Mouse (Mus musculus): ENCODE measurements around the gene Hpd. TPM values are rescaled to one million over a fixed set of nuclear protein-coding genes. Genes with fewer than 3 reads are reported as not detected.
"Not testable (repeated sequence)": the region's sequence is repeated elsewhere in the genome, so short reads cannot be mapped to it uniquely, and the experiment has no call there.

Gene Hpd
- 1.3 and 1.9 TPM in 2 replicates for polyA plus RNA-seq (2014; fragmentation: Nextera tagmentation; extraction: Ambion mirVana)

DNA sequence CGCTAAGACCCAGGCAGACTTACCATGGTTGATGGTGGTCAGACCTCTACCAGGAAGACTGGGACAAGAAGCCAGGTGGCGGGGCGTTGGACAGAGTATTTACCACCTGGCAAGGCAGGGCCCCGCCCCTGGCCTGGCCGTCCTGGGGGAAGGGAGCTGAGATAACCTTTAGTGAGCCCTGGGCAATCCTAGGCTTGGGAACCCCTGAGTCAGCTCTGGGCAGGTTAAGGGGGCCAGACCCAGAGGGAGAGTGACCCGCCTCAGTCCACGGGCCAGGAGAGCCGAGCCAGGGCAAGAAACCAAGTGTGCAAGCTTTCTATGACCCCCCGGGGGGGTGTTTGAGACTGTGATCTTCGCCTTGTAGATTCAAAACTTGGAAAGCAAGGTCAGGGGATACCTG is at the start of gene Hpd:
Gene Hpd, minus strand, starts transcription at position 77 of the 400 bp plus-strand sequence.
- Histone ChIP-seq H3K4me2 (ENCODE audit: low read length) (no peak within 1 kb of the TSS), H3K9ac (ENCODE audit: low read length) (no peak within 1 kb of the TSS), H3K36me3 (ENCODE audit: control insufficient read depth, insufficient read depth, low read length) (no peaks in the 10 kb centered on the region), H3K9me3 (ENCODE audit: control insufficient read depth, low read length) (no peaks in the 10 kb centered on the region), H3K4me3 (ENCODE audit: low read depth, low read length) (no peak within 1 kb of the TSS), H3K27ac (ENCODE audit: low read depth) (no peak within 1 kb of the TSS), H3K4me1 (replicated peaks; ENCODE audit: control insufficient read depth, insufficient read depth, low read length) (no peaks in the 10 kb centered on the region), H3K27me3 (replicated peaks; ENCODE audit: control insufficient read depth, insufficient read depth, low read length) (no peaks in the 10 kb centered on the region)
- DNase-seq (ENCODE audit: low spot score) (no peak), ATAC-seq (replicated peaks; ENCODE audit: low FRiP score, low TSS enrichment, low read depth) (no peak)
- 70% methylated on average over 10 of the region's 10 CpGs for WGBS

DNA sequence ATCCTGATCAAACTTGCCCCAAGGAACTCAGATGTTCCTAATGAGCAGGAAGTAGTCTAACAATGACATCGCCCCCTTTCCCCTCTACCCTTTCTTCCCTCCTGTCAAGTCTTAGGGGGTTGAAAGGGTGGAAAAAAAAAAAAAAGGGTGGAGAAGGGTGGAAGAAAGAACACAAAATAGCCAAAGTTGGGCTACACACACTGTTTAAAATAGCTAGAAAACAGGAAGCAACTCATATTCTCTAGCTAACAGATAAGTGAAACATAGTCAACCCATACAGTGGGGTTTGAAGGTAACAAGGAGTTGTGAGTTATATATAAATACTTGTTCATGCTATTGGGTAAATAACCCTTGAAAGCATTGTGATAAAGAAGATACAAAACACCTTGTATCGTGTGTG is 49.7 kb upstream of the Hpd start:
- Histone ChIP-seq H3K9me3 (ENCODE audit: control insufficient read depth, low read length) (no peaks in the 10 kb centered on the region), H3K27me3 (replicated peaks; ENCODE audit: control insufficient read depth, insufficient read depth, low read length) (no peaks in the 10 kb centered on the region), H3K4me1 (replicated peaks; ENCODE audit: control insufficient read depth, insufficient read depth, low read length) (peaks cover 11% of the 10 kb centered on the region), H3K9ac (ENCODE audit: low read length) (no peak overlapping the region), H3K4me2 (ENCODE audit: low read length) (no peak overlapping the region), H3K4me3 (ENCODE audit: low read depth, low read length) (no peak overlapping the region), H3K27ac (ENCODE audit: low read depth) (no peak overlapping the region), H3K36me3 (ENCODE audit: control insufficient read depth, insufficient read depth, low read length) (peaks cover 10% of the 10 kb centered on the region; the same call in 1 of the 2 replicates)
- ATAC-seq (replicated peaks; ENCODE audit: low FRiP score, low TSS enrichment, low read depth) (no peak), DNase-seq (ENCODE audit: low spot score) (no peak)
- WGBS = 87% methylated on average over 2 of the region's 2 CpGs

DNA sequence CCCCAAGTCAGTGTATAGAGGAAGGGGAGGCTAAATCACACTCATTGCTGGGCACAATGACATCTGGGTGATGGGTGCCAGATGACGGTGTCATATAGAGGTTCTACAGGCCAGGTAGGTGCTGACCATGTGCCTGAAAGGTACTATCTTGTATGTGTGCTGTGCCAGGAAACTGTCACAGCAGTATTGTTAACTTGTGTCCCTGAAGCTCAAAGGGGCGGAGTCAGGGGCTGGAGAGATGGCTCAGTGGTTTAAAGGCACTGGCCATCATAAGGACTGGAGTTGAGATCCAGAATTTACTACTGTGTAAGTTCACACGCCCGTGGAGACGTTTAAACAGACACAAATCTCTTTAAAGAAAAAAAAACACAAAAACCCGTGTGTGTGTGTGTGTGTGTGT is 46.8 kb upstream of the Hpd start:
- H3K9me3 ChIP-seq (ENCODE audit: control insufficient read depth, low read length) = no peaks in the 10 kb centered on the region
- ATAC-seq (replicated peaks; ENCODE audit: low FRiP score, low TSS enrichment, low read depth) = no peak
- DNase-seq (ENCODE audit: low spot score) = no peak
- H3K4me3 ChIP-seq (ENCODE audit: low read depth, low read length) = no peak overlapping the region
- peaks cover 11% of the 10 kb centered on the region for H3K4me1 ChIP-seq (replicated peaks; ENCODE audit: control insufficient read depth, insufficient read depth, low read length)
- no peaks in the 10 kb centered on the region for H3K27me3 ChIP-seq (replicated peaks; ENCODE audit: control insufficient read depth, insufficient read depth, low read length)
- 80% methylated on average over 6 of the region's 6 CpGs for WGBS
- H3K9ac ChIP-seq (ENCODE audit: low read length) = no peak overlapping the region
- H3K27ac ChIP-seq (ENCODE audit: low read depth) = no peak overlapping the region
- no peak overlapping the region for H3K4me2 ChIP-seq (ENCODE audit: low read length)
- H3K36me3 ChIP-seq (ENCODE audit: control insufficient read depth, insufficient read depth, low read length) = 0 out of 2 replicates have a peak, but pooled peaks cover 6% of the 10 kb centered on the region

DNA sequence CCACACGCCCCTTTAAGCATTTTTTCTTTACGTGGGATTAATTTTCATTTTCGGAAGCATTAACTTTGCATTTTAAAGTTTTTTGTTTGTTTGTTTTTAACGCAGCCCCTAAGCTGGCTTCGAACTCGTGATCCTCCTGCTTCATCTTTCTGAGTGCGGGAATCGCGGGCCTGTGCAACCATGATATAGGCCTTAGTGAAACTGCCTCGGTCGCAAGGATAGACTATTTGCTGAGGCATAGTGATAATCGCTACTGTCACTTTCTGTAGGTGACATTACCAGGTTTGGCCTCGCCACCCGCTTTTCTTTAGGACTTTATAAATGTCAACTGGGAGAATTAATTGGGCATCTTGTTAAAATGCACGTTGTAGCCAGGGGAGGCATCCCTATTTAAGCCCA is 46.0 kb upstream of the Hpd start:
- Histone ChIP-seq H3K36me3 (ENCODE audit: control insufficient read depth, insufficient read depth, low read length) (0 out of 2 replicates have a peak, but pooled peaks cover 6% of the 10 kb centered on the region), H3K9ac (ENCODE audit: low read length) (peak overlapping the region; percentile 89), H3K4me2 (ENCODE audit: low read length) (peak overlapping the region; percentile 77), H3K4me3 (ENCODE audit: low read depth, low read length) (peak overlapping the region; percentile 87), H3K27me3 (replicated peaks; ENCODE audit: control insufficient read depth, insufficient read depth, low read length) (no peaks in the 10 kb centered on the region), H3K9me3 (ENCODE audit: control insufficient read depth, low read length) (no peaks in the 10 kb centered on the region), H3K27ac (ENCODE audit: low read depth) (no peak overlapping the region), H3K4me1 (replicated peaks; ENCODE audit: control insufficient read depth, insufficient read depth, low read length) (peaks cover 11% of the 10 kb centered on the region)
- peak; percentile 55 for DNase-seq (ENCODE audit: low spot score)
- 8% methylated on average over 15 of the region's 15 CpGs for WGBS
- ATAC-seq (replicated peaks; ENCODE audit: low FRiP score, low TSS enrichment, low read depth) = no peak

DNA sequence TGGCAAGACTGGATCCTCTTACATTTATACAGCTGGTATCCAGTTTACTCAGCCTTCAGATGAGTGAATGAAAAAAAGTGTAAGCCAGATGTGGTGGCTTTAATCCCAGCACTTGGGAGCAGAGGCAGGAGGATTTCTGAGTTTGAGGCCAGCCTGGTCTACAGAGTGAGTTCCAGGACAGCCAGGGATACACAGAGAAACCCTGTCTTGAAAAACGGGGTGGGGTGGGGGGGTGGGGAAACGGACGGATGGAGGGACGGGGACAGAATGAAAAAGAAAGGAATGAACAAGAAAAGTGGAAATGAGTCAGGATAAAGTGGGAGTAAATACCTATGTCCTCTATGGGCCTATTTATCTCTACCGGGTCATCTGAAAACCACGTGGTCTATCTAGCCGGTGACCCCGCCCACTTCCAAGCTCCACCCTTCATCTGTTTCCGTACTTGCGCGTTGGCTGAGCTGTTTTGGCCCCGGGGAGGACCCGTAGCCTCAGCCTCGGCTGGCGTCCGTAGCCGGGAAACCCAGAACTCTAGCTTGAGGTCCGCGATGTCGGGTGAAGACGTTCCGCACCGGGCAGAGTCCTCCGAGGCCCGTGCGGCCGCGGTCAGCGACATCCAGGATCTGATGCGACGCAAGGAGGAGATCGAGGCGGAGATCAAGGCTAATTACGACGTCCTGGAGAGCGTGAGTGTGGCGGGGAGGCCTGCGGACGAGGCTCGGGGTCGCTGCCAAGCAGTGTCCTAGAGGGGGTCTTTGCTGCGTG is 45.4 kb upstream of the Hpd start:
- Histone ChIP-seq H3K36me3 (ENCODE audit: control insufficient read depth, insufficient read depth, low read length) (0 out of 2 replicates have a peak, but pooled peaks cover 3% of the 10 kb centered on the region), H3K4me3 (ENCODE audit: low read depth, low read length) (peak overlapping the region; percentile 87), H3K9ac (ENCODE audit: low read length) (peak overlapping the region; percentile 89), H3K4me1 (replicated peaks; ENCODE audit: control insufficient read depth, insufficient read depth, low read length) (peaks cover 11% of the 10 kb centered on the region), H3K27ac (ENCODE audit: low read depth) (0 out of 2 replicates have a peak overlapping the region, but pooled peaks have one; percentile 27), H3K4me2 (ENCODE audit: low read length) (peak overlapping the region; percentile 77), H3K27me3 (replicated peaks; ENCODE audit: control insufficient read depth, insufficient read depth, low read length) (no peaks in the 10 kb centered on the region), H3K9me3 (ENCODE audit: control insufficient read depth, low read length) (no peaks in the 10 kb centered on the region)
- WGBS = 2% methylated on average over 42 of the region's 42 CpGs
- peak; percentile 88 for ATAC-seq (replicated peaks; ENCODE audit: low FRiP score, low TSS enrichment, low read depth)
- DNase-seq (ENCODE audit: low spot score) = peak; percentile 96

DNA sequence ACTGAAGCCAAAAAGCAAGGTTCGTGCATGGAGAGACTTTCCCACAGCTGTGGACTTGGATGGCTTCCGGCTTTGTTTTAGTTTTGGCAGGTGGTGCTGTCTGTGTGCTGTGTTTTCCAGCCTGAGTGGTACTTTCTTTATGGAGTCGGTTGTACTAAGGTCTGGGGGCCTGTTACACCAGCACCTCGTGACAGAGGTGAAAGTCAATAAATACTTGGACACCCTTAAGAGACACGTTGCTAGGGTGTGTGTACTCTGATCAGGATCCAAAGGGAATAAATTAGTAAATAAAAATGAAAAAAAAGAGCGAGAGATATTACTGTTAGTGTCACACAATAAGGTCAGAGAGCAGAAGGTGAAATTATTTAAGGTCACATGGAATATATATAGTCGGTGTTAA is 44.3 kb upstream of the Hpd start:
- 86% methylated on average over 7 of the region's 7 CpGs for whole genome bisulfite sequencing
- H3K9ac ChIP-seq (ENCODE audit: low read length) = no peak overlapping the region
- peaks cover 11% of the 10 kb centered on the region for H3K4me1 ChIP-seq (replicated peaks; ENCODE audit: control insufficient read depth, insufficient read depth, low read length)
- no peak overlapping the region for H3K4me2 ChIP-seq (ENCODE audit: low read length)
- no peak for ATAC-seq (replicated peaks; ENCODE audit: low FRiP score, low TSS enrichment, low read depth)
- H3K27me3 ChIP-seq (replicated peaks; ENCODE audit: control insufficient read depth, insufficient read depth, low read length) = no peaks in the 10 kb centered on the region
- no peak overlapping the region for H3K4me3 ChIP-seq (ENCODE audit: low read depth, low read length)
- H3K9me3 ChIP-seq (ENCODE audit: control insufficient read depth, low read length) = no peaks in the 10 kb centered on the region
- DNase-seq (ENCODE audit: low spot score) = no peak
- no peaks in the 10 kb centered on the region for H3K36me3 ChIP-seq (ENCODE audit: control insufficient read depth, insufficient read depth, low read length)
- no peak overlapping the region for H3K27ac ChIP-seq (ENCODE audit: low read depth)

DNA sequence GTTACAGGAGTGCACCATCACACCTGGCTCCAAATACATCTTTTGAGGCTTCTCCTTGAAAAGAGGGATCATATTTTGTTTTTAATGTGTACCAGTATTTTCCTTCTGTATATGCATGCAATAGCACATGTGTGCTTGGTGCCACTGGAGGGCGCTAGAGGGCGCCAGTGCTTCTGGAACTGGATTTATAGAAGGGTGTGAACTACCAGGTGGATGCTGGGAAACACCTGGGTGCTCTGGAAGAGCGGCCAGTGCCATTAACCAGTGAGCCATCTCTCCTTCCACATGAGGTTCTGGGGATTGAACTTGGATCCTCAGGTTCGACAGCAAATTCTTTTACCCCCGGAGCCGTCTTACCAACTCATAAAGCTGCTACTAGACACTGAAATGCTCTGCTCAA is 41.3 kb upstream of the Hpd start:
- H3K36me3 ChIP-seq (ENCODE audit: control insufficient read depth, insufficient read depth, low read length); H3K9ac ChIP-seq (ENCODE audit: low read length); H3K4me3 ChIP-seq (ENCODE audit: low read depth, low read length); H3K27me3 ChIP-seq (replicated peaks; ENCODE audit: control insufficient read depth, insufficient read depth, low read length); H3K27ac ChIP-seq (ENCODE audit: low read depth); DNase-seq (ENCODE audit: low spot score); H3K4me1 ChIP-seq (replicated peaks; ENCODE audit: control insufficient read depth, insufficient read depth, low read length); H3K4me2 ChIP-seq (ENCODE audit: low read length); H3K9me3 ChIP-seq (ENCODE audit: control insufficient read depth, low read length); ATAC-seq (replicated peaks; ENCODE audit: low FRiP score, low TSS enrichment, low read depth): not testable (repeated sequence)
- 58% methylated on average over 5 of the region's 6 CpGs for WGBS

DNA sequence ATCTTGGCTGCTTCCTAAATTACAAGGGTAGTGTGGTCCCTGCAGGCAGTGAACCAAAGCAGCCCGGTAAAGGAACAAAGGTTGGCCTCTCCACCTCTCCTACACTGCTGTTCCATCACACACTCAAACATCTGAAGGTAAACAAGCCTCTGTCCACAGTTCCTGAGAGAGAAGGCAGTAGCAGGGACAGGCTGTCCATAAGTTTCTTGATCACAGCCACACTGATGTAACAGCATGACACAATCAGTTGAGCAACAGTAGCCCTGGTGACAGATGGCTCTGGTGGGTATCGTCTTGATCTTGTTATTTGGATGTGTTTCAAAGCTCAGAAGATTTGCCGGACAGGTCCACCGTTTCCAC is 40.5 kb upstream of the Hpd start:
- DNase-seq (ENCODE audit: low spot score) = no peak
- H3K4me2 ChIP-seq (ENCODE audit: low read length) = no peak overlapping the region
- H3K27ac ChIP-seq (ENCODE audit: low read depth) = no peak overlapping the region
- H3K9ac ChIP-seq (ENCODE audit: low read length) = no peak overlapping the region
- WGBS = 76% methylated on average over 4 of the region's 4 CpGs
- ATAC-seq (replicated peaks; ENCODE audit: low FRiP score, low TSS enrichment, low read depth) = no peak
- H3K4me1 ChIP-seq (replicated peaks; ENCODE audit: control insufficient read depth, insufficient read depth, low read length) = no peaks in the 10 kb centered on the region
- H3K4me3 ChIP-seq (ENCODE audit: low read depth, low read length) = no peak overlapping the region
- no peaks in the 10 kb centered on the region for H3K27me3 ChIP-seq (replicated peaks; ENCODE audit: control insufficient read depth, insufficient read depth, low read length)
- no peaks in the 10 kb centered on the region for H3K36me3 ChIP-seq (ENCODE audit: control insufficient read depth, insufficient read depth, low read length)
- no peaks in the 10 kb centered on the region for H3K9me3 ChIP-seq (ENCODE audit: control insufficient read depth, low read length)
